Mouse (Mus musculus) neural tube, embryonic 12.5 days (tissue): Measurements from ENCODE around the gene Muc1. TPM values are rescaled to one million over a fixed set of nuclear protein-coding genes. Genes with fewer than 3 reads are reported as not detected.
A peak's percentile ranks its signal among the peaks of the same experiment; 100 is the strongest.

Source experiments
- ATAC-seq: fragments of 200-750 bp; cut with Nextera tagmentation; 2 replicates; pipeline ENCODE4 v1.8.0; 2017; ENCODE audit warnings: low read depth, mild to moderate bottlenecking, moderate TSS enrichment, moderate library complexity; ENCODE audit not compliant: low FRiP score
- H3K27ac ChIP-seq: fragments of 300-500 bp; sonication (generic); 2 replicates; pipeline ENCODE4 v1.5.1; 2016
- H3K27me3 ChIP-seq: fragments of 300-500 bp; sonication (generic); replicated peaks from 2 replicates; pipeline ENCODE4 v1.6.1; 2016; ENCODE audit warnings: mild to moderate bottlenecking
- H3K36me3 ChIP-seq: fragments of 300-500 bp; sonication (generic); 2 replicates; pipeline ENCODE4 v1.6.1; 2016; ENCODE audit warnings: mild to moderate bottlenecking
- H3K4me1 ChIP-seq: fragments of 300-500 bp; sonication (generic); 2 replicates; pipeline ENCODE4 v1.6.1; 2016
- H3K4me2 ChIP-seq: fragments of 300-500 bp; sonication (generic); replicated peaks from 2 replicates; pipeline ENCODE4 v1.6.1; 2016; ENCODE audit warnings: mild to moderate bottlenecking
- H3K4me3 ChIP-seq: fragments of 300-500 bp; sonication (generic); 2 replicates; pipeline ENCODE4 v1.5.1; 2016
- H3K9ac ChIP-seq: fragments of 300-500 bp; sonication (generic); 2 replicates; pipeline ENCODE4 v1.6.1; 2016; ENCODE audit warnings: mild to moderate bottlenecking
- H3K9me3 ChIP-seq: fragments of 300-500 bp; sonication (generic); 2 replicates; pipeline ENCODE4 v1.6.1; 2016; ENCODE audit warnings: mild to moderate bottlenecking
- WGBS: fragments of 180-500 bp; shearing (Covaris S2); methylation state at CpG from one replicate; pipeline ENCODE4 v1.1.7; 2016; 5-methylcytosine and 5-hydroxymethylcytosine counted together
- polyA plus RNA-seq: library from polyadenylated mRNA; unstranded; fragments of >200 nt; fragmentation: Nextera tagmentation; extraction: Ambion mirVana; gene quantifications from 2 replicates; pipeline ENCODE4 v1.2.1, GENCODE M21; 2016

The Muc1 gene
- polyA plus RNA-seq = 0.84 and 1.1 TPM in 2 replicates

GRCm38 (mm10) chr3:89228836-89229235 lies at the start of gene Muc1:
TSS of gene Muc1 (plus strand) at chr3:89229057.
- Histone ChIP-seq H3K27ac (no peak within 1 kb of the TSS; the same call in 1 of the 2 replicates), H3K9me3 (no peaks in the 10 kb centered on the region), H3K4me3 (peak within 1 kb of the TSS; percentile 64), H3K4me1 (peaks cover 52% of the 10 kb centered on the region), H3K36me3 (peaks cover 15% of the 10 kb centered on the region), H3K4me2 (peak within 1 kb of the TSS; percentile 85), H3K9ac (0 out of 2 replicates have a peak within 1 kb of the TSS, but pooled peaks have one; percentile 17), H3K27me3 (no peaks in the 10 kb centered on the region; the same call in 1 of the 2 replicates)
- WGBS = 32% methylated on average over 10 of the region's 10 CpGs
- no peak for ATAC-seq

- no peak overlapping the region for H3K9ac ChIP-seq
- no peaks in the 10 kb centered on the region for H3K9me3 ChIP-seq
- no peak overlapping the region for H3K27ac ChIP-seq
- no peak for ATAC-seq
- no peak overlapping the region for H3K4me2 ChIP-seq
- H3K4me1 ChIP-seq = peaks cover 38% of the 10 kb centered on the region
- 91% methylated on average over 27 of the region's 27 CpGs for WGBS
- H3K27me3 ChIP-seq = no peaks in the 10 kb centered on the region
- H3K36me3 ChIP-seq = peaks cover 38% of the 10 kb centered on the region
- H3K4me3 ChIP-seq = no peak overlapping the region
Observed at GRCm38 (mm10) chr3:89181749-89182500, 46.9 kb upstream of the Muc1 start.

GRCm38 (mm10) chr3:89182531-89183057 lies 46.3 kb upstream of the Muc1 start:
- peak; percentile 23 for ATAC-seq
- peak overlapping the region; percentile 85 for H3K4me2 ChIP-seq
- H3K9ac ChIP-seq = peak overlapping the region; percentile 78
- H3K9me3 ChIP-seq = no peaks in the 10 kb centered on the region
- peaks cover 45% of the 10 kb centered on the region for H3K36me3 ChIP-seq
- peak overlapping the region; percentile 53 for H3K4me3 ChIP-seq
- WGBS = 50% methylated on average over 7 of the region's 7 CpGs
- H3K4me1 ChIP-seq = peaks cover 38% of the 10 kb centered on the region
- 0 out of 2 replicates have a peak overlapping the region, but pooled peaks have one; percentile 33 for H3K27ac ChIP-seq
- H3K27me3 ChIP-seq = no peaks in the 10 kb centered on the region

GRCm38 (mm10) chr3:89183058-89183958 lies 45.5 kb upstream of the Muc1 start, which contains the start of gene Fam189b:
TSS of gene Fam189b (plus strand) at chr3:89183143.
- peak; percentile 94 for ATAC-seq
- 6% methylated on average over 39 of the region's 39 CpGs for WGBS

GRCm38 (mm10) chr3:89183959-89184315 lies 44.9 kb upstream of the Muc1 start:
- H3K4me3 ChIP-seq = peak overlapping the region; percentile 53
- H3K4me2 ChIP-seq = peak overlapping the region; percentile 85
- H3K36me3 ChIP-seq = peaks cover 52% of the 10 kb centered on the region
- H3K9me3 ChIP-seq = no peaks in the 10 kb centered on the region
- WGBS = 80% methylated on average over 6 of the region's 6 CpGs
- H3K9ac ChIP-seq = peak overlapping the region; percentile 78
- no peak overlapping the region for H3K27ac ChIP-seq
- ATAC-seq = no peak
- H3K4me1 ChIP-seq = peaks cover 26% of the 10 kb centered on the region
- H3K27me3 ChIP-seq = no peaks in the 10 kb centered on the region

More at GRCm38 (mm10) chr3:89183058-89183958, 45.5 kb upstream of the Muc1 start, which contains the start of gene Fam189b:
- H3K9me3 ChIP-seq = no peaks in the 10 kb centered on the region
- peaks cover 47% of the 10 kb centered on the region for H3K36me3 ChIP-seq
- H3K4me1 ChIP-seq = peaks cover 33% of the 10 kb centered on the region
- H3K27ac ChIP-seq = peak within 1 kb of the TSS; percentile 33
- peak within 1 kb of the TSS; percentile 85 for H3K4me2 ChIP-seq
- peak within 1 kb of the TSS; percentile 53 for H3K4me3 ChIP-seq
- H3K27me3 ChIP-seq = no peaks in the 10 kb centered on the region
- H3K9ac ChIP-seq = peak within 1 kb of the TSS; percentile 78

GRCm38 (mm10) chr3:89187197-89187596 lies 41.7 kb upstream of the Muc1 start:
- Histone ChIP-seq H3K4me3 (no peak overlapping the region), H3K36me3 (peaks cover 20% of the 10 kb centered on the region), H3K9me3 (no peaks in the 10 kb centered on the region), H3K4me2 (0 out of 2 replicates have a peak overlapping the region, but pooled peaks have one; percentile 7), H3K27ac (no peak overlapping the region), H3K4me1 (peaks cover 24% of the 10 kb centered on the region), H3K27me3 (no peaks in the 10 kb centered on the region), H3K9ac (0 out of 2 replicates have a peak overlapping the region, but pooled peaks have one; percentile 29)
- ATAC-seq = no peak
- 49% methylated on average over 23 of the region's 23 CpGs for WGBS

- Histone ChIP-seq H3K4me3 (no peak overlapping the region), H3K36me3 (peaks cover 17% of the 10 kb centered on the region), H3K4me2 (no peak overlapping the region), H3K27me3 (no peaks in the 10 kb centered on the region), H3K27ac (no peak overlapping the region), H3K4me1 (peaks cover 24% of the 10 kb centered on the region), H3K9me3 (no peaks in the 10 kb centered on the region), H3K9ac (no peak overlapping the region)
- ATAC-seq = no peak
- 75% methylated on average over 18 of the region's 18 CpGs for WGBS
Observed at GRCm38 (mm10) chr3:89187690-89188477, 41.0 kb upstream of the Muc1 start.

- Histone ChIP-seq H3K9ac (no peak overlapping the region), H3K9me3 (no peaks in the 10 kb centered on the region), H3K27me3 (no peaks in the 10 kb centered on the region), H3K4me3 (no peak overlapping the region), H3K4me2 (no peak overlapping the region), H3K36me3 (peaks cover 17% of the 10 kb centered on the region), H3K4me1 (peaks cover 22% of the 10 kb centered on the region), H3K27ac (no peak overlapping the region)
- ATAC-seq = no peak
- 75% methylated on average over 12 of the region's 12 CpGs for WGBS
Observed at GRCm38 (mm10) chr3:89188478-89188875, 40.4 kb upstream of the Muc1 start.

- peaks cover 2% of the 10 kb centered on the region for H3K4me1 ChIP-seq
- no peaks in the 10 kb centered on the region for H3K27me3 ChIP-seq
- no peak overlapping the region for H3K9ac ChIP-seq
- peaks cover 17% of the 10 kb centered on the region for H3K36me3 ChIP-seq
- no peak for ATAC-seq
- H3K4me2 ChIP-seq = no peak overlapping the region
- H3K27ac ChIP-seq = no peak overlapping the region
- WGBS = 86% methylated on average over 8 of the region's 8 CpGs
- no peak overlapping the region for H3K4me3 ChIP-seq
- no peaks in the 10 kb centered on the region for H3K9me3 ChIP-seq
Observed at GRCm38 (mm10) chr3:89190436-89190835, 38.4 kb upstream of the Muc1 start.

- peaks cover 7% of the 10 kb centered on the region for H3K36me3 ChIP-seq
- no peaks in the 10 kb centered on the region for H3K9me3 ChIP-seq
- 70% methylated on average over 1 of the region's 1 CpGs for WGBS
- H3K27ac ChIP-seq = no peak overlapping the region
- ATAC-seq = no peak
- H3K9ac ChIP-seq = no peak overlapping the region
- 0 out of 2 replicates have a peak, but pooled peaks cover 6% of the 10 kb centered on the region for H3K4me1 ChIP-seq
- H3K27me3 ChIP-seq = no peaks in the 10 kb centered on the region
- no peak overlapping the region for H3K4me2 ChIP-seq
- H3K4me3 ChIP-seq = no peak overlapping the region
Observed at GRCm38 (mm10) chr3:89193351-89193750, 35.5 kb upstream of the Muc1 start.

- Histone ChIP-seq H3K9ac (no peak overlapping the region), H3K36me3 (peaks cover 2% of the 10 kb centered on the region), H3K4me1 (0 out of 2 replicates have a peak, but pooled peaks cover 6% of the 10 kb centered on the region), H3K9me3 (no peaks in the 10 kb centered on the region), H3K4me3 (no peak overlapping the region), H3K27me3 (no peaks in the 10 kb centered on the region), H3K4me2 (no peak overlapping the region), H3K27ac (no peak overlapping the region)
- WGBS = 87% methylated on average over 2 of the region's 2 CpGs
- ATAC-seq = no peak
Observed at GRCm38 (mm10) chr3:89193853-89194252, 35.0 kb upstream of the Muc1 start.
